Mouse (Mus musculus) lung, postnatal 14 days (tissue): ENCODE measurements around the gene Slc45a3.

Experiments used
- DNase-seq: peaks from one replicate; pipeline ENCODE4 v3.0.0; 2021

Slc45a3 gene

DNA sequence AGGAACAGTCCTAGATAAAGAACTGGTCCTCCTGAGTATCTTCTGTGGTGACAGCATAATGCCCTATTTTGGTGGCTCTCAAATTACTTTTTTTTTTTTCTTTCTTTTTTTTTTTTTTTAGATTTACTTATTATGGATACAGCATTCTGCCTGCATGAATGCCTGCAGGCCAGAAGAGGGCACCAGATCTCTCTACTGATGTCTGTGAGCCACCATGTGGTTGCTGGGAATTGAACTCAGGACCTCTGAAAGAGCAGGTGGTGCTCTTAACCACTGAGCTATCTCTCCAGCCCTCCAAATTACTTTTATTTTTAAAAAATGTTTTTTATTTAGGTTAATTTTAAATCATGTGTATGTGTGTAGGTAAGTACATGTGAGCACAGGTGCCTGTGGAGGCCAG, 37.7 kb downstream of the Slc45a3 start:
- DNase-seq: no peak

DNA sequence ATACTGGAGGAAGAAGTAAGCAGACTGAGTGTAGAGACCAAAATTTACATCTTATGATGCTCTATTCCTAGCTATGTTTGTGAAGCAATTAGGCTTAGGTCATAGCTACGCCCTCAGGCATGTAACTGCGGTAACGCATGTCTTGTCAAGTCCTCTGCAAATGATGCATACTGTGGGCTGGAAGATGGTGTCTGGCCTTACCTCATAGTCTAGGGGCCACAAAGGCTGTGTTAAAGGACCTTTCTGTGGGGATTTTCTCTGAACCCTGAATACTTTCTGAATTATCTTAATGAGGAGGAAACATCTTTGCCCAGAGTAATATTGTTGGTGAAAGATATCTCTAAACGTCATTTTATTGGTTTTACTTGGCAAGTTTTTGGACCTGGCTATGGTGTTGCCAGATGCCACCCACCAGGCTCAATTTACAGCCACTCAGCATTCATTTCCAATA, 39.1 kb downstream of the Slc45a3 start:
- no peak for DNase-seq

DNA sequence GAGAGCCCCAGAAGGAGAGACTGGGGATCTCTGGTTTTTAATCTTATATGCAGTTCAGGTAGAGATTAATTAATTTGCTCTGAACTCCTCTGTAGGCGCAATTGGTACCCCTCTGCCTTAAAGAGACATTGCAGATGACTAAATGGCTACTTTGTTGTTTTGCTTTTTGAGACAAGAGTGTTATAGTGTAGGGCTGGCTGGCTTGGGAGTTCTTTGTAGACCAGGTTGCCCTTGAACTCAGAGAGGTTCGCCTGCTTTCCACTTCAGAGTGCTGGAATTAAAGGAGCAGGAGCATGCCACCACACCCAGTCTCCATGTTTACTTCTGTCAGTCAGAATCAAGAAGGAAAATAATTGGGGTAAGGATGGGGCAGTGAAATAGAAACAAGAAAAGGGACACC, 40.3 kb downstream of the Slc45a3 start:
- no peak for DNase-seq

DNA sequence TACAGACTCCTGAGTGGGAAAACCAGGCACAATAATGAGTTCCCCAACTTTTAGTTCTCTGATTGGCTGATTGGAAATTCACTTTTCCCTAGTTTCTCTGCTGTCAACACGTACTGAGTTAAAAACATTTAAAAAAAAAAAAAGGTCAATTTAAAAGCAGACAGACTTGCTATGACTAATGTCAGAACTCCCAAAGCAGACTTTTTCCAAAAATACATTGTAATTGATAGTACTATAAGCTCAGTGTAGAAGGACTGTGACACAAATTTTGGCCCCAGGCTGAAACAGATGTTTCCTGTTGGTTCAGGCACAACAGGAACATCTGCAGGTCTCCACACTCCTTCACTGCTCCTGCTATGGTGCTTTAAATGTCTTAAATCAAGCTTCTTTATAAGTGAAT, 41.0 kb downstream of the Slc45a3 start:
- DNase-seq: no peak

DNA sequence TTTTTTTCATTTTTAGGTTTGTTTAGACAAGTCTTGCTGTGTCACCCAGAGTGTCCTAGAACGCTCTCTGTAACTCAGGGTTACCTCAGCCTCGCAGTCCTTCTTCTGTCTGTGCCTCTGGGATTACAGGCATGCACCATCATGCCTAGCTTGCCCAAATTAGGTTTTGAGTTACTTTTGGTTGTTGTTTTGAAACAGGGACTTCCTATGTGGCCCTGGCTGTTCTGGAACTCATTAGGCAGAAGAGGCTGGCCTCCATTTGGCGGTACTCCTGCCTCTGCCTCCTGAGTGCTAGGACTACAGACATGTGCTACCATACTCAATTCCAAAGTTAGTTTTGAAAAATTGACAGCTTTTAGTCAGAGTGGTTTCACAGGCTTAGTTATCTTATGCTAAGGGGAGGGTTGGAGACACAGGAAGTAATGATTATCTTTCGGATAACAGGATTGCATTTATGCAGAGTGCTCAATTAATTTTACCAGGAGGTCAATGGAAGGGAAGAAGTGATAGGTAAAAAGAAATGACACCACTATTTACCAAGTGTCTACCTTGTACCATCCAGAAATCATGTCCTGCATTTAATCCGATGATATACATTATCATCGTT, 41.9 kb downstream of the Slc45a3 start:
- DNase-seq: no peak

DNA sequence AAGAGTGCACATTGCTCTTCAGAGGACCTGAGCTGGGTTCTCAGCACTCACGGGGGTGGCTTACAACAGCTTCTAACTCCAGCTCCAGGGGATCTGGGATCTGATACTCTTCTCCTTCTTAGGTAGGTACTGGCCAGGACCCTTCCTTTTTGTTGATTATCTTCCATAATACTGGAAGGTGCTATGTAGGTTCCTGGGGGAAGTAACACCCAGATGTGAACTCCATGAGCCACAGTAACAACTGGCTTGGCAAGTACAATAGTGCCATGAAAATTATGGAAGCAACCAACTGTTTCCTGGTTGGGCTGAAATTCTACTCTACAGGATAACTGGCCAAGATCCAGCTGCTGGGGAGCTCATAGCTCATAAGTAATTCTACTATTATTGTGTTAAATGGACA, 42.7 kb downstream of the Slc45a3 start:
- no peak for DNase-seq

DNA sequence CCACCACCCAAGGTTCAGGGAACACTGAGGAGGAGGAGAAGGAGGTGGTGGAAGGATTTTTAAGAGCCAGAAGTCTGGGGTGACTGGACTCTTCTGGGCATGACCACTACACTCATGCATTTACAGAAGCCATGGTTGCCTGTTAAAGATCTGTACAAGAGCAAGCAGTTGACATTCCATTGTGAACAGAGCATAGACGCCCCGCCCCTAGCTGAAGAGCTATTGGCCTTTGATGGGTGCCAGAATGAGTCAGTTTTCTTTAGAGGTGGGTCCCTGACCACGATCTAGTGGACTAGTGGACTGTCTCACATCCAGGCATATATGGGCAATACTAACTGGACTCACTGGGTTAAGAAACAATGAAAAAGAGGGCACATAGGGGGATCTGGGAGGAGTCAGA, 43.3 kb downstream of the Slc45a3 start:
- peak; percentile 35 for DNase-seq

DNA sequence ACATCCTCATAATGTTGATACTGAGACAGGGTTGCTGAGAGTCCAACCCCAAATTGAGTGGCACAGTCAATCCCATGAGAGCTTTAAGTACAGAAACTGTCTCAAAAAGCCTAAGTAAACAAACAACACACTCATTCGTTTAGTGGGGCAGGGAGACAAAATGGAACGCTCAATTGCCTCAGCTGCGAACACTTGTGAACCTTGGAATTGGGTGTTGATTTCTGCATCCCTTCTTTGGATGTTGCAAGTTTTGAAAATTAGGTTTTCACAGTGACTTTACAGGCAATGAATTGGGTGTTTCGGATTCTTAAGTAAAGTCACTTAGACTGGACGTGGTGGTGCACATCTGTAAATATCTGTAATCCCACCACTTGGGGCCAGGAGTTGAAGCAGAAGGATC, 44.0 kb downstream of the Slc45a3 start:
- DNase-seq: no peak

DNA sequence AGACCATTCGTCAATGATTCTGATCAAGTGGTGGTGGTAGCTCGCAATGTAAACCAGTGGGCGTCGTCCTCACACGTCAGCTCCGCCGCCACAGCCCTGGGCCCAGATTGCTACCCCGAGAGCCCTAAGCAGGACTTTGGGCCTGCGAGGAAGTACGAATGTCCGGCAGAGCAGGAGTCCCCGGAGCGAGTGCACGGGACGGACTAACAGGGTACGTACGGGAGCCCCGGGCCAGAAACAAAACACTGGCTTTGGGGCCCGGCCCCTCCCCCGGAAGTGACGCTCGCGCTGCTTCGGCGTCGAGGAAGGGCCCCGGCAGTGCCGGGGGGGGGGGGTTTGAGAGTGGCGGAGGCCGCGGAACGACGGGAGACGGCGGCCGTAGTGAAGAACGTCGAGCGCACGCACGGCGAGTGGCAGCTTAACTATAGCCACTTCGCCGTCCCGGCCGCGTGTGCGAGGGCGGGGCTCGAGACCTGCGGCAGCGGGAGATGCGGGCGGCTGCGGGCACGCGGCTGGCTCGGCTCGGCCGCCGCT, 44.6 kb downstream of the Slc45a3 start, which contains the start of gene Elk4:
Gene Elk4 (plus strand): TSS at position 326 of the 534 bp plus-strand sequence.
- DNase-seq: peak; percentile 96

DNA sequence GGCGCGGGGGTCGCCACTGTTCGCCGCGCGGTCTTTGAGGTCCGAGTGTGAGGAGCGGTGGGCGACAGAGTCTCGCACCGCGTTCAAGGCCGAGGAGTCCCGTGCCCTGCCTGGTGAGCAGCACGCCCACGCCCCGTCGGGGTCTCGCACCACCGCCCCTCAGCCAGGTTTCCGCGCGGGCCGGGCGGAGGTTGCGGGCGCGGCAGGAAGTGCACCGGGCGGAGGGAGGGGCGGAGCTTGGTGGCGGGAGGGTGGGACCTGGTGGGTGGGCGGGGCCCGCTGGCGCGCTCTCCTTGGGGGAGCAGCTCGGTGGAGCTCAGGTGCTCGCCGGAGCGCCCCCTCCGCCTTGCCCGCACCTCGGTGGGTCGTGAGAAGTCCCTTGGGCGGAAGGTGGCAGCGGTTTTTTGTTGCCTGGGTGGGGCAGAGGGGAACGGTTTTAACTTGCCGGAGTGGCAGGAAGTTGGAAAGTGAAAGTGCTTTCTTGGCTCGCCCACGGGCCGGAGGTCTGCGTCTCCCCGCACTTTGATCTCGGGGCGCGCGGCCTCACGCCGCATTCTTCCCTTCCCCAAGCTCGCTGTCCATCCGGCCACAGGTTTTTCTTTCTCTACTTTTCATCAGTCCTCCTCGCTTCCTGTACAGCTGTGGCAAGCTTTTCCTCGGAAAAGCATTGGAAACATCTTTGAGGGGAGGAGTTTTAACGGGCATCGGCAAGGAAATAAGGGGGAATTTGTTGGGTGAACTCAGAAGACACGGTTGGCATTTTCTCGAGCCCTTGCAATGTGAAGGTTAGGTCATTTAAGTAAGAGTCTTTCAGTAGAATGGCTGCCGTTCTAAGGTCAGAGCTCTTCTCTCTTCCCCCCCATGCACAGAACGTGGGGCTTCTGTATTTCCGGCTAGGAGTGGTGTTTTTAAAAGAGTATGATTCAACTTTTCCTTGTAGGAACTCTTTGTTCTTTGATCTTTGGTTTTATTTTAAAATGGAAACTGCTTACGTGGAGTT, 45.4 kb downstream of the Slc45a3 start:
- peak; percentile 88 for DNase-seq

DNA sequence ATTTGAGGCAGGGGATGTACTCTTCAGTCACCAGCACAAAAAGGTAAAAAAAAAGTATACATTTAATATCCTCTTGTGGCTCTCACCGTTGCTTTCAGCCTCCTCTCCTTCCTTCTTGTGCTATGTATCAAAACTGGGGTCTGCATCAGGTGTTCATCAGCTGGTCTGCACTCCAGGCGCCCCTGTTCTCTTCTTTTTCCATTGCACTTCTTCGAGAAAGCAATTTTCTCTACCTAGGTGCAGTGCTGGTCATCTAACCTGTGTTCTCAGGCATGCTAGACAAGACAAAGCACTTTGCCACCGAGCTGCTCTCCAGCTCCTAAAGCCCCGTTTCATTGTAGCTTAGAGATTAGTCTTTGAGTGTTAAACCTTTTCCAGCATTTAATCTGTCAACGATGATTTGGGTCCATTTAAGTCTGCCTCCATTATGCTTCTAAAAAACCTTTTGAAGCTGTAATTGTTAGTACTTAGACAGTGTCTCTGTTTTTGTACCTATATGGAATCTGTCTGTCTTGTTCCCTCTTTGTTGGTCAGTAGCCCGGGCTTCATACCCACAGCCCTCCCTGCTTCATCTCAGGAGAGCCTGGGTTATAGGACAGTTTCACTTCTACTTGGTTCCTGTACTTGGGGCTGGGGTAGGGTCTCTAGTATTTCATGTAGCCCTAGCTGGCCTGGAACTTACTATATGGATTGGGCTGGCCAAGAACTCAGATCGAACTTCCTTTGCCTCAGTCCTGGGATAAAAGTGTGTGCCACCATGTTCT, 46.3 kb downstream of the Slc45a3 start:
- no peak for DNase-seq

DNA sequence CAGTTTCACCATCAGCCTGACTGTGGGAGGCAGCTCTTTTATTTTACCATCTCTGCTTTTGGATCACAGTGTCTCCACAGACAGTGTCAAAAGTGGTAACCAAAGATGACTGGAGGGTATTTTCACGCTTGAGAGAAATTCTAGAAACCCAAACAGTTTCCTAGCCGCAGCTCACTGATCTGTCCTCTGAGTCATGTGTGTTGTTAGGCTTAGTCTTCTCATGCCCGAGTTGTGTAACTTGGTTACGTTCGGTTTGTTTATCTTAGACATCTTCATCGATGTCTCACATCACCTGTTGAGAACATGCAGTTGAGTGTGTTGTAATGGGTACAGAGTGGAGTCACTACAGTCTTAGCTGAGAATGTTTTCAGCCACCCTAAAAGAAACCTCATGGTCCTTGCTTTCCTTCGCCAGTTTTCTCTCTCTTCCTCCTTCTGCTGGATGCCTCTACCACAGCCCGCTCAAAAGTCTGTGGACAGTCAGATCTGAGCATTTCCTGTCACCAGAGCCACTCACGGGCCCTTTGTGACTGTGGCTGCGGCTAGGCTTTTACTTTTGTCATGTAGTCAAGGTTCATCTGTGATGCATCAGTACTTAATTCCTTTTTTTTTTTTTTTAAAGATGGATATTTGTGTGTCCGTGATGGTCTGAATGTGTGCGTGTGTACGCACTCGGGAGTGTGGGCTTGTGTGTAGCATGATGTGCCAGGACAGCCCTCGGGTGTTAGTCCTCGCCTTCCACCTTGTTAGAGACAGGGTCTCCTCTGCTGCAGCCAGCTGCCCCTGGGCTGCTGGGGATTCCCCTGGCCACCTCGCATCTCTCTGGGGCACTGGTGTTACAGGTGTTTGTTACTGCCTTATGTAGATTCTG, 48.1 kb downstream of the Slc45a3 start:
- peak; percentile 22 for DNase-seq

DNA sequence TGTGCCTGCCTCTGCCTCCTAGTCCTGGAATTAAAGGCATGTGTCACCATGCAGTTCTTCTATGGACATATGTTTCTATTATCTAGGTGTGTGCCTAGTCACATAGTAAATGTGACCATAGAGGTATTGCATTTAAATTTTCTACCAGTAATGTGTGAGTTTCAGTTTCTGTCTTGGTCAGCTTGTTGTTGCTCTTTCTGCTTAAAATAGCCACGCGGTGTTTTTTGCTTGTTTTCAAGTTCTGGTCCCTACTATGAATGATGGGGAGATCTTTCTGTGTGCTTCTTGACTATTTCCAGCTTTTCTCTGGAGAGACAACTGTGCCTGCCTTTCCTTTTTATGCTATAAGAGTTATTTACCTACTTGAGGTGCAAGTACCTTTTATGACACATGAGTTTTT, 49.0 kb downstream of the Slc45a3 start:
- no peak for DNase-seq

DNA sequence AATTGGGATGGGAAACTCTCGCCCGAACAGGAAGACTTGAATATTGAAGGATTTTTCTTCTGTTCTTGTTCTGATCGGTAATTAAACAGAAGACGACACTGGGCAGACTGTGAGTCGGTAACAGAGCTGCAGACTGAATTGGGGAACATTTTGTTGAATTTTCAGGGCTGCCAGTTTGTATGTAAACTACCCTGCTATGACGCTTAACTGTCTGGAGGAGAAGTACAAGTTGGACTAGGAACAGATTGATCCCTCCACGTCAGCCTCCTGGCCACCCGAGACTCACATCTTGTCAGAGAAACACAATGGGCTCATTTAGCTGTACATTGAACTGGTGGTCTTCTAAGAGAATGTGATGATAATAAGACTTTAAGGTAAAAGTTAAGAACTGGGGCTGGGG, 50.1 kb downstream of the Slc45a3 start:
- DNase-seq: no peak

DNA sequence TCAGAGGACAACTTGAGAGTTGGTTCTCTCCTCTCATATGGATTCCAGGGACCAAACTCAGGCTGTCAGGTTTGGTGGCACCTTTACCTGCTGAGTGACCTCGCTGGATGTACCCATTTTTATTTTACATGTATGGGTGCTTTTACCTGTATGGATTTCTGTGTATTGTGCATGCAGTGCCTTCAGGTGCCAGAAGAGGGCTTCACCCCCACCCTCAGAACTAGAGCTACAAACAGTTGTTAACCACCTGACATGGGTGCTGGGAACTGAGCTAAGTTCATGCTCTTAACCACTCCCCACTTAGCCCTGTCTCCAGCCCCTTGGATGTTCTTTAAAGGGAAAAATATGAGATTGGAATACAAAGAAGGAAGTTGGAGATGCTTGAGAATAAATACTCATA, 52.0 kb downstream of the Slc45a3 start:
- no peak for DNase-seq

DNA sequence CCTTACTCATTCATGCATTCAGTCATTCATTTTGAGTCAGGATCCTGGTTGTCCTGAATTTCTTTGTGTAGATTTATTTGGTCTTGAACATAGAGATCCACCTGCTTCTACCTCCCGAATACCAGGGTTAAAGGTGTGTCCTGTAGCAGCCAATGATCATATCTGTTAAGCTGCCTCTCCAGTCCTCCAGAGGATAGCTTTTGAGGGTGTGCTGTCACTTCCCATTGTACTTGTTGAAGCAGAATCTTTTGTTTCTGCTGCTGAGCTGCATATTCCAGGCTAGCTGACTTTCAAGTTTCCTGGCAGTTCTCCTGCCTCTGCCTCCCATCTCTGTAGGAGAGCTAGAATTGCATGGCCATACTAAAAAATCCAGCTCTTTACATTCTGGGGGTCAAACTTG, 53.9 kb downstream of the Slc45a3 start:
- no peak for DNase-seq

DNA sequence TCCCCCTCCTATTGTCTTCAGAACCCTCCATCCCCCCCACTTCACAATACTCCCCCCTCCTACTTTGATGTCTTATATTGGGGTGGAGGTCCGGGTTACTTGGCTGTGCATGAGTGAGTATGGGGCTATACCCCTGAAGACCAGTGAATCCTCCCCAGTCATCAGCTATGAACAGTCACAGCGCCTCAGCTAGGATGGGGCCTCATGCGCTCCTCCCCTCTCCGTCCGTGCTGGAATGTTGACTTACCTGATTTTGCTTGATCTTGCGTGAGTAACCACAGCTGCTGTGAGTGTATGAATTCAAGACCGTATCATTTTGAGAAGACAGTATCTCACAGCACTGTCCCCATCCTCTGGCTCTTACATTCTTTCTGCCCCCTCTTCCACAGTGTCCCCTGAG, 57.1 kb downstream of the Slc45a3 start:
- no peak for DNase-seq

DNA sequence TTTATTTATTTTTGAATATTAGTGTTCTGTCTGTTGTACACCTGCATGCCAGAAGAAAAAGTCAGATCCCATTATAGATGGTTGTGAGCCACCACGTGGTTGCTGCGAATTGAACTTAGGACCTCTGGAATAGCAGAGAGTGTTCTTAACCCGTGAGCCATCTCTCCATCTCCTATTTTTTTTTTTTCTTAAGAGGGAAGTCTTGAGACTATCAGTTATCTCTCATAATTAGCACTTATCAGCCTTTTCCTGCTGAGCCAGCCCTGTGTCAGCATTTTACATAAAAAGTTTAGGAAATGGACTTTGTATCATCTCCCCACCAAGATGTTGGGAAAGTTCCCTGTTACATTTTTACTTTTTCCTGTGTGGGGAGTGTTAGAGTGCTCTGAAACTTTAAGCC, 59.3 kb downstream of the Slc45a3 start:
- DNase-seq: no peak

DNA sequence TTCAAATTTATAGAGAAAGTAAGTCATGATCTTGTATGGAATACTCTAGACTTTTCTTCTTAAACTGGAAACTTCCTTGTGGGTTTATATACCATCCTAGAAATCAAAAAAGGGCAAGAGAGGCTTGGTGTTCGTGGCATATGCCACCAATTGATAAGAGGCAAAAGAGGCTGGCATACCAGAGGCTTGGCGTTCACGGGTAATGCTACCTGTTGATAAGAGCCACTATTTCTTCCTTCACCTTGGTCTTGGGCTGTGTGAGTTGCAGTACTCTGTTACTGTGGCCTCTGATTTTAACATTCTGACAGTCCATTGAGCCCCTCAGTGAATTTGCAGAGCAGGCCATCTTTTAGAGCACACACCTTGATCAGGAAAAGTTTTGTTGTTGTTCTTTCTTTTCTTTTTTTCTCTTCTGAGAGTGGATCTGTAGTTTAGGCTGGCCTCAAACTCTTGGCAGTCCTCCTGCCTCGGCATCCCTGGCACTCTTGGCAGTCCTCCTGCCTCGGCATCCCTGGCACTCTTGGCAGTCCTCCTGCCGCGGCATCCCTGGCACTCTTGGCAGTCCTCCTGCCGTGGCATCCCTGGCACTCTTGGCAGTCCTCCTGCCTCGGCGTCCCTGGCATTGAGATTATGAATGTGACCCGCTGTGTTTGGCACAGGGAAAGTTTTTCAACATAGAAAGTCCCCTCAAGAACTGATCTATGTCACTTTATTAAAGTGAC, 64.3 kb downstream of the Slc45a3 start:
- DNase-seq: no peak

DNA sequence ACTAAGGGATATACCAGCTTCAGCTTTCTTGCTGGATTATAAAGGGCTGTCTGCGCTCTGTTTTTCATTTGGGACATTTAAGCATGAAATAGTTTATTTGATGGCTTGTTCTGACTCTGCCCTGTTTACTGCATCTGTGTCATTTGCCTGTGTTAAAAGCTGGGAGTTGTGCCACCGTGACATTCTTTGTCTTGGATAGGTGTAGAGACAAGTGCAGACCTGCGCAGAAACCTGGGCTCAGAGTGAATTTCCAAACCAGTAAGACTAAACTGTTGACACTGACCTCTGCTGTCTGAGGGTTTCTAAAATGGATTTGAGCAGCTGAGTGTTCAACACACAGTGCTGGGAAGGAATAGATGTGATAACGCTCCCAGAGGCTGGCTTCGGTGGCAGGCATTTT, 65.2 kb downstream of the Slc45a3 start:
- DNase-seq: no peak

DNA sequence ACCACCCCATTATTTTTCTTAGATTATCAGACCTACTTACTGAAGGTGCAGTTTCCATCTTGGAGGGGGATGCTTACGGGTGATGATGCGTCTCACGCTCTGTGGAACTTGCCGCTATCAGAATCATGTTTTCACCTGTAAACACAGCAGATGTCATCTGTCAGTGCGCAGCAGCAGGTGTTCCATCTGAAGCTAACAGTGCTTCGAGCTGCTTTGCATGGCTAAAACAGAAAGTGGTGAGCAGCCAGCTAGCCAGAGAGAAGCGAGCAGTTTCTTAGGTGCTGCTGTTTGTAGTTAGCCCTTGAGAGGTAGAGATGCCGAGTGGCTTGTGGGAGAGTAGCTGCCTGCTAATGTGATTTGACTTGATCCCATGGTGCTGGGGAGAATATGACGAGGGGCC, 65.6 kb downstream of the Slc45a3 start:
- no peak for DNase-seq
